Mouse (Mus musculus) colon, adult 2 months (tissue): ENCODE measurements around the gene Il1rn. TPM values are rescaled to one million over a fixed set of nuclear protein-coding genes. Genes with fewer than 3 reads are reported as not detected.

Source experiments
- polyA plus RNA-seq: library from polyadenylated mRNA; depleted of rRNA; stranded (reverse); fragments of >200 nt; gene quantifications from 2 replicates; pipeline ENCODE4 v1.2.3, GENCODE M21; 2012; rRNA removed

Il1rn gene
- polyA plus RNA-seq: 15.0 and 17.0 TPM in 2 replicates

DNA sequence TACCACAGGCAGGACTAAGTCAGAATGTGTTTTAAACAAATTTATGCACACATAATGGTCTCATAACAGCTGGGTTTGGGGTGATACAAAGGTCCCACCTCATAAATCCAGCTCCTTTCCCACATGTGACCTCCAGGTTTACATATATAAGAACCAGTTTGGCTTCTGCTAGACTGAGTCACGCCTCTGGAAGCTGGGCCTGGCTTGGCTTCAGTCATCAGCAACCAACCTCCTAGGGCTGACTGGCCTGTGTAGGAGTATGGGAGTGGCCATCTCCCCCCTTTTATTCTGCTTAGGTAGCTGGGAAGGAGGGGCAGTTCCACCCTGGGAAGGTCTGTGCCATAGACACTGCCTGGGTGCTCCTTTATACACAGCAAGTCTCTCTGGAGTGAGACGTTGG, at the start of gene Il1rn:
Gene Il1rn (plus strand): TSS at position 309 of the 400 bp plus-strand sequence.

DNA sequence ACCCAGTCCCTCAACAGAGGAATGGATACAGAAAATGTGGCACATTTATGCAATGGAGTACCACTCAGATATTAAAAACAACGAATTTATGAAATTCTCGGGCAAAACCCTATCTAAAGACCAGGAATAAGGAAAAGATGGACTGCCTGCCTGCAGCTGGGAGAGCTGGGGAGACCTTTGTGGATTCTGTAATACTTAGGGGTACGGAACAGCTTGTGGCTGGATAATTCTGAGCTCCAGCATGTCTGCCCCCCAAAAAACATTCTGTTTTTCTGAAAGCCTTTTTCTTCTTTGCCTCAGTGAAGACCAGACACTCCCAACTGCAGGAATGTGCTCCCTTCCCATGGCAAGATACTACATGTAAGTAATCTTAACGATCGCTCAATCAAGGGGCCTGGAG, 45.8 kb upstream of the Il1rn start, which contains the start of gene Il1f10:
Gene Il1f10 (plus strand): TSS at position 301 of the 400 bp plus-strand sequence.

GRCm38 (mm10) chr2:24367030-24367894, 30.6 kb downstream of the Il1rn start, which contains the start of gene Psd4:
Gene Psd4 (plus strand): TSS chr2:24367580.

Other genes with a start within 250 kb of the Il1rn start
- not detected in 2 replicates for gene Tbpl2, start 240.3 kb upstream of the Il1rn start, polyA plus RNA-seq
- 0.09 TPM in 1 of 2 replicates, not detected in the other for gene Il1f8, start 183.7 kb upstream of the Il1rn start, polyA plus RNA-seq
- gene Il1f9, start 150.4 kb upstream of the Il1rn start, polyA plus RNA-seq: not detected in 2 replicates
- gene Il1f6, start 121.4 kb upstream of the Il1rn start, polyA plus RNA-seq: 0.14 TPM in 1 of 2 replicates, not detected in the other
- gene Il1f5, start 59.9 kb upstream of the Il1rn start, polyA plus RNA-seq: not detected in 2 replicates
- not detected in 2 replicates for gene Il1f10, start 45.7 kb upstream of the Il1rn start, polyA plus RNA-seq
- 39.8 and 42.9 TPM in 2 replicates for gene Psd4, start 30.7 kb downstream of the Il1rn start, polyA plus RNA-seq
- gene Pax8, start 138.7 kb downstream of the Il1rn start, polyA plus RNA-seq: 1.7 and 2.1 TPM in 2 replicates